Mouse (Mus musculus) 3134 (cell line): ENCODE results near the gene Igf2bp3.
A peak's percentile ranks its signal among the peaks of the same experiment; 100 is the strongest.

Experiments
- DNase-seq: peaks from one replicate; pipeline ENCODE4 v3.0.0-alpha.2; 2011; ENCODE audit warnings: low spot score; ENCODE audit not compliant: insufficient read length; ENCODE audit errors: extremely low read depth

Igf2bp3 gene

DNA sequence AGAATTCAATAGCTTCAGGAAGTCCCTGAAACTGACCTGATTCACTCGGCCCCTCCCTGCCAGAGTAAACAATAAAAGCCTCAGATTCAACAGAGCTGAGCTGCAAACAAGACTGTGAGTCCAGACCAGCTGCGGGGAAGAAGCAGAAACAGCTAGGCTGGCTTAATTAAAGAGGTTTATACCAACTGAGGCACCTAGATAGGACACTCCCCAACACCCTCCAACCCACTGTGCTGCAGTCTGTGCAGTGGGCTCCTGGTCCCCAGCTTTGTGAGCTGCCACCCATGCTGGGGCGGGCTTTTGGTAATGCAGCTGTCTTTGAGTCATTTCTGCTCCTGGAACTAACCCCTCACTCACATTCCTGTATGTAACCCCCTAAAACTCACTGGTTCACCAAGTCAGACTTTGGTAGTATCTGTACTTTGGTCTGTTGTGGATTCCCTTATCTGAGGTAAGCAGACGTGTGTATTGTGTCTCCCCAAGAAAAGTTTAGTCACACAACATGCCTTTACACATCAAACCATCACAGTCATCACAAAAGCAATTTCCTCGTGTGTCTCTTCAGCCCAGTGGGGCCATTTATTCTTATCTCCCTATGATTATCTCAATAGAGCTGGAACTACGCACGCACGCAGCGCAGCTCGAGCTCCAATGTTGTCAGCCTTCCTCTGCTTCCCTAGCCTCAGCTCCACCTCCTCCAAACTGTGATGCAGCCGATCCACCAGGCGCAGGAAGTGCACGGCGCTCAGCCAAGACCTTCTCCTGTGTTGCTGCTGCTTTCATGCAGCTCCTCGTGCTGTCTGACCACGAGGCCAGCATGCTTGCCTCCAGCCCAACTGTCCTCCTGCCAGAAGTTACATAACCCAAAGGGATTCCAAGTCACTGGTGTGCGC is 76.4 kb downstream of the Igf2bp3 start:
- DNase-seq: no peak

DNA sequence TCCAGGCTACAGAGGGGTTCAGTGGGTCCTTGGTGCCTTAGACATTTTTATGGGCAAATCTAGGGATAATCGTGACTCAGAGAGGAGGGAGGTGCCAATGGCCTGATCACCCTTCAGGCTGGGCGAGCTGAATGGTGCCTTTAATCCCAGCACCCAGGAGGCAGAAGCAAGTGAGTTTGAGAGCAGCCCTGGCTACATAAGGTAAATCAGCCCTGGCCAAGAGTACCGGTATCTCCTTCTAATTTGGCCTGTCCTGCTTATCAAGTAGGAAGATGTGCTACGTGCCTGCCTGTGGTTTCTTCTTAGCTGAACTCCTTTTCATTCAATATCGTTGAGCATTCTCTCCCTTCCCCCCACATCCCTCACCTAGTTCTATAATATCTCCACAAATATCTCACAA is 78.0 kb downstream of the Igf2bp3 start:
- no peak for DNase-seq

DNA sequence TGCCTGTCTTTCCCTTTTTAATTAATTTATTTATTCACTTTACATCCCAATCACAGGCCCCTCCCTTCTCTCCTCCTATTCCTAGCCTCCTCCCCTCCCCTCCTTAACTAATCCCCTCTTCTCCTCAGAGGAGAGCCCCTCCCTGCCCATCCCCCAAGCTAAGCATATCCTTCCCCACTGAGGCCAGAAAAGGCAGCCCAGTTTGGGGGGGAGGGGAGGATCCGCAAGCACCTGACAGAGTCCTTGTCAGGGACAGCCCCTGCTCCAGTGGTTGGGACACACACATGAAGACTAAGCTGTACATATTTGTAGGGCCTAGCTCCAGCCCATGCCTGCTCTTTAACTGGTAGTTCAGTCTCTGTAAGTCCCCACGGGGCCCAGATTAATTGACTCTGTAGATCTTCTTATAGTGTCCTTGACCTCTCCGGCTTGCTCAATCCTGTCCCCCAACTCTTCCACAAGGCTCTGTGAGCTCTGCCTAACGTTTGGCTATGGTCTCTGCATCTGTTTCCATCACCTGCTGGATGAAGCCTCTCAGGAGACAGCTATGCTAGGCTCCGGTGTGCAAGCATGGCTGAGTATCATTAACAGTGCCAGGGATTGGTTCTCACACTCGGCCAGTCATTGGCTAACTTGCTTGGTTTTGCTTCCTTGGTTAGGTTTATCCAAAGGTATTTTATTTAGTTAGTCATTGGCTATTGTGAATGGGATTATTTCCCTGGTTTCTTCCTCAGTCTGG is 82.2 kb downstream of the Igf2bp3 start:
- DNase-seq: no peak

DNA sequence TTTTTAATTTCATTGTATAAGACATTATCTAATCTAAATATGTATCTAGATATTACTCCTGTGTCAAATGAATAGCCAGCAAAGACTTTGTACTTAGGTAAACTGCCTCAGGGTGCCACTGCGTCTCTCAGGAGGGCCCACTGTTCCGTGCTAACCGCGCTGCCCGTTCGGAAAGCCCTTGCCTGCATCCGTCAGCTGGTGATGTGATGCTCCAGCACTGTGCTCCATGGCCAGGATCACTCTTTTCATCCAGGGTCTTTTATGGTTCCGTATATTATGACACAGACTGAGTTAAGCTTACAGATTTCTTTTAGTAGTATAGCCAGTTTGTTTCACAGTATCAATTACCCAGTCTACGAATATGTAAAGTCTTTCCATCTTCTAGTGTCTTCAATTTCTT is 82.9 kb downstream of the Igf2bp3 start:
- DNase-seq: no peak

DNA sequence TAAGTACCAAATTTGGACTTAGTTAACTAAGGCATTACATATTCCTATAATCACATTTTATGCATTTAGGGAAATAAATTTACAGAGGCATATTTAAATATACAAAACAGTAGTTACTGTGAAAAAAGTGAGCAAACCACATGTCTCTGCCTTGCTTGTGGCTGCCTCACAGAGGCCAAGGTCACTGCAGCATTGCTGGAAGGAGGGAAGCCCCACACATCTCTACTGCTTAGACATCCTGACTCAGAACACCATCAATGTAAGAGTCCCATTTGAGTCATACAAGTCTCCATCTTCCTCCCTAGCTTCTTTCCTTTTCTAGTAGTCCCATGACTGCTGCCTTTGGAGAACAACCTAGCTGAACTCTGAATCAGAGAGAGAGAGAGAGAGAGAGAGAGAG is 84.4 kb downstream of the Igf2bp3 start:
- no peak for DNase-seq

DNA sequence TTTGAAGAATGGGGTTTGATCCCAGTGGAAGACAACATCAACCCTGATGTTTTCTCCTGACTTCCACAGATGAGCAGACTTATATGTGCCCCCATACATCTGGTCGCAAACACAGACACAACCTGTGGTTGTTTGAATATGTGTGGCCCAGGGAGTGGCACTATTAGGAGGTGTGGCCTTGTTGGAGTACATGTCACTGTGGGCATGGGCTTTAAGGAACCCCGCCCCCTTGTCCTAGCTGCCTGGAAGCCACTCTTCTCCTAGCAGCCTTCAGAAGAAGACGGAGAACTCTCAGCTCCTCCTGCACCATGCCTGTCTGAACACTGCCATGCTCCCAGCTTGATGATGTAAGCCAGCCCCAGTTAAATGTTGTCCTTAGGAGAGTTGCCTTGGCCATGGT is 94.4 kb downstream of the Igf2bp3 start:
- no peak for DNase-seq

DNA sequence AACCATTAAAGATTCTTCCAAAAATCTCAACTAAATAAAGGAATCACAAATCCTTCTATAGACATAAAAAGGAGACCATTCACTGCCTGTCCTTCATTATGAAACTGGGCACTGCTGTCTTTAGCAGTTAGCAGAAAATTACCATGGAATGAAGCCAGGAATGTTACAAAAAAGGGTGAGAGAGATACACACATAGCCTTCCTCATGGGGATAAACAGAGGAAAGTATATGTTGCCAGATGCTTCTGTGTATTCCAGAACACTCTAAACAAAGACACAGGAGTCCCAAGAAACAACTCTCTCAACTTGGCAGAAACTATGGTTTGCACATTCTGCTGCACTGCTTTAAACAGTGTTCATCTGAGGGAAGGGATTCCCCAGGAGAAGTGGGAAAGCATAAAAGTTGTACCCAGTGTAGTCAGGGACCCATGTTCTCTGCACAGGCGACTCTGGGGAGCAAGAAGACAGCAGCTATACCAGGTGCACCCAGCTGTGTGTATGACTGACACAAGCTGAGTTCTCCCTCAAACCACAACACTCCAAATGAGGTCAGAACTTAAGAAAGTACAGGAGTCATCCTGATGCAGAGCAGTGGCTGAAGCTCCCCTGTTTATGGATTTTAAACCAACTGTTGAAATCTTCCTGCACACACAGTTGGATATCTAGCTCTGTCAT is 95.2 kb downstream of the Igf2bp3 start:
- DNase-seq: no peak

DNA sequence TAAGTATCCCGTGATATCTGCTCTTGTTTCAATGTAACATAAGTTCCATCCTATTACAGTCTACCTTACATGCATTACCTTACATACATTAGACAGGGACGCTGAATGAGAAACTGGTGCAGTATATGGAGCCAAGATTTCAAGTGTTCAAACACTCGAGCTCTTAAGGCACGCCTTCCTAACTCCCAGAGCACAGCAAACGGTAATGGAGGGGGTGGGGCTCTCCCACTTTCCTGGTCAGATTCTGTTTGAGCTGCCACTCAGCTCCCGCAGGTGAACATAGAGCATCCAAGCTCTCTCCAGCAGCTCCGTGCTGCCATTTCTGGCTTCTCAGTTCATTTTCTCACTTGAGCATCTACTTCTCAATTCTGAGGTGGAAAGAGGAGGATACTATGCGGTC is 96.3 kb downstream of the Igf2bp3 start:
- no peak for DNase-seq

DNA sequence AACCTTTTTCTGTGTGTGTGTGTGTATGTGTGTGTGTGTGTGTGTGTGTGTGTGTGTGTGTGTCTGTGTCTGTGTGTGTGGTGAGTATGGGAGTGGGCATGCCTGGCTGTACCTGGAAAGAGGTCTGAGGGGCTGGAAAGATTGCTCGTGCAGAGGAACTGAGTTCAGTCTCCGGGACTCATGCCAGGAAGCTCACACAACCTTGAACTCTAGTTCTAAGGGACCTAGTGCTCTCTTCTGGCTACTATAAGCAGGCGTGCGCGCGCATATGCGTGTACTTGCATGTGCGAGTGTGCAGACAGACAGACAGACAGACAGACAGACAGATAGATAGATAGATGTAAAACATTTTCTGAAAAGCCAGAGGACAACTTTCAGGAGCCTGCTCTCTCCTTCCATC is 98.5 kb downstream of the Igf2bp3 start:
- no peak for DNase-seq

DNA sequence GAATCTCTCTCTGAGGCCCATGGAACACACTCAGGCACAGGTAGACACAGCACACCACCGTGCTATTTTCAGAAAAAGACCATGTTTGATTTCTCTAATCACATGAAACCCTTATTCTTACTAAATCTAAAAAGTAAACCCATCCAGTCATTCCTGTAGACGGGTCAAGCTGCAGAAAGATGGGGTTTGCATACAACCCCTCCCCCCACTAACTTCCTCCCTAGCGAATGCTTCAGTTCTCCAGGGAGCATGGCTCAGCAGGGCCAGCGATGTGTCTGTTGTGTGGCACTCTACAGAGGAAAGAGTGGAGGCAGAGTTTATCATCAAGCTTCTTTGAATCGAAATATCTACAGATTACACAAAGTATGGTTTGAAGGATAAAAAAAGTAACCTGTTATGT is 99.2 kb downstream of the Igf2bp3 start:
- DNase-seq: no peak

DNA sequence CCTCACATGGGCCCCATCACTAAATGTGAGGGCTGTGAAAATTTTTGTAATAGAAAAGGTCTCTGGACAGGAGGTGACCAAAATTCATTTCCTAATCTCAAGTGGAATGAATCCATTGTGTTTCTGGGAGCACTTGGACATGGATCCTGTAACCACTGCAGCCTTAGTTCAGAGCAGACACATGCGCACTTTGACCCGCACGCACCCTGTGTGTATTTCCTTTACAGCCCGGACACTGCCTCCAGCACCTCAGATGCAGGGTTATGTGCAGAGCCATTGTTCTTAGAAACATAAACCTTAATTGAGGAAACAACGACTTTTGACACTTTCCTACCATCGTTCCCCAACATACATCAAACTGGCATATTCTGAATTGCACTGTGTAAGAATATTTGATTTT is 100.3 kb downstream of the Igf2bp3 start:
- no peak for DNase-seq

DNA sequence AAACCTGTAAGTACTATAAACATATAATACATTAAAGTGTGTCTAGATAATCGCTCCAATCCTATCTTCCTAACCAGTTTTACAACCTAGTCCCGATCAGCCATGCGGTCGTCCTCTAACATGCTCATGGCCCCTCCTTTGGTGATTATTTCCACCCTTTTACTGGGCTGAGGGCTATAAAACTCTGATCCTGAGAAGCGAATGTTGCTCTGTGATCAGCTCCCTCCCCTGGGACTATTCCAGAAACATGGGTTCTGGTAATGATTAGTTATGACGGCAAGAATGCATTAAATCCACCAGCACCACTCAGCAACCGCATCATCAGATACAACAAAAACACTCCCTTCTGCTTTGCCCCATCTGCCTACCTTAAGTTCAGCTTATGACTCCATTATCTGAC is 100.9 kb downstream of the Igf2bp3 start:
- no peak for DNase-seq

DNA sequence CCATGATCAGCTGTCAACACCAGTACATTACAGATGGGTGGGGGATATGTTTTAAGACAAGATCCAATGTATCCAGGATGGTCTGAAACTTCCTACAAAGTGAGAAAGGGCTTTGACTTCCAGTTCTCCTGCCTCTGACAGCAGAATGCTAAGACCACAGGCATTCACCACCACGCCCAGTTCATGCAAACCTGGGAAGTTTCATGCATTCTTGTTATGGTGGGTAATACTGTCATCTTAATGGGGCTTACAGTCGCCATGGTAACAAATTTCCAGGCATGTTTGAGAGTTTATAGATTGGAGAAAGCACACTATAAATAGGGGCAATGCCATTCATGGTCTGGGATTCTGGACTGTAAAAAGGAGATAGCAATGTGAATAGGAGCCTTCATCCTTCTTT is 105.6 kb downstream of the Igf2bp3 start:
- DNase-seq: peak; percentile 13

DNA sequence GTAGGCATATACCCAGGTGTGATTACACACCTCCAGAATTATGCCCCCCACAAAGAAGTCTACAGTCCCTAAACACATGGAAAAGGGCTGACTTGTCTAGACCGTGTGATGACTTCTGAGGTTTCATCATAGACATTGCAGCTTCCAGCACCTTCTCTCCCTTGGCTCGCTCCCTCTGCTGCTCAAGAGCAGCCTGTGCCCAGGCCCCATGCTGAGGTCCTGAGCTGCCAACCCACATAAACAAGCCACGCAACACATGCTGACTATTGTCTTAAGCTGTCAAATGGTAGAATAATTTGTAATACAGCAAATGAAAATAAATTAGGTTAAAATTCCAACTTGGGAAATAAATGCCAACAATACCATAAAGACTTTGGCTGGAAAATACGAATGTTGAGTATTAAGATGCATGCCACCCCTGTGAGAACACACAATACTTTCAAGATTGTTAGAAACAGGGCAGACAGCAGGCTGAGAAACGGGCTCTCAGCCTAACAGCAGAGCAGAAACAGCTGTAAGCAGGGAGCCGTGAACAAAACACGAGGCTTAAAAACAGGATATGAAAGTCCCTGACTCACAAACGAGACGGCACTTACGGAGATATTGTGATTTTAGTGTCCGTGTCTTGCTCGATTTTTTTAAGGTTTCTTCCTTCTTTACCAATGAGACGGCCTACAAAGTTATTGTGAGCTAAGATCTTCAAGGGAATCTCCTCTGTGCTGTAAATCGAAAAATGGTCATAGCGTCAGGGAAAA is 107.8 kb downstream of the Igf2bp3 start:
- DNase-seq: no peak

DNA sequence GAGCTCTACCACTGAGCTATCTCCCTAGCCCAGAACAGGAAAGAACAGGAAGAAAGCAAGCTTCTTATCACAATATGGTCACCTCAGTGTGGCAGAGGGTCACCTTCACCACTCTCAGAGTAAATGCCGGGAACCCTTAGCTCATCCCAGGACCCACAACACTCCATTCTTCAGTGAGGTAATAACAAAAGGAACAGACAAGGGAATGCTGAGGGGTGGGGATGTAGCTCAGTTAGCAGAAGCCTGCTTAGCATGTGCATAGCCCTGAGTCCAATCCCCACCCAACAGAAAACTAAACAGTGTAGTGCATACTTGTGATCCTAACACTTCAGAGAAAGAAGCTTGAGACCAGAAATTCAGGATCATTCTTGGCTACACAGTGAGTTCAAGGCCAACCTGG is 115.7 kb downstream of the Igf2bp3 start:
- DNase-seq: no peak

DNA sequence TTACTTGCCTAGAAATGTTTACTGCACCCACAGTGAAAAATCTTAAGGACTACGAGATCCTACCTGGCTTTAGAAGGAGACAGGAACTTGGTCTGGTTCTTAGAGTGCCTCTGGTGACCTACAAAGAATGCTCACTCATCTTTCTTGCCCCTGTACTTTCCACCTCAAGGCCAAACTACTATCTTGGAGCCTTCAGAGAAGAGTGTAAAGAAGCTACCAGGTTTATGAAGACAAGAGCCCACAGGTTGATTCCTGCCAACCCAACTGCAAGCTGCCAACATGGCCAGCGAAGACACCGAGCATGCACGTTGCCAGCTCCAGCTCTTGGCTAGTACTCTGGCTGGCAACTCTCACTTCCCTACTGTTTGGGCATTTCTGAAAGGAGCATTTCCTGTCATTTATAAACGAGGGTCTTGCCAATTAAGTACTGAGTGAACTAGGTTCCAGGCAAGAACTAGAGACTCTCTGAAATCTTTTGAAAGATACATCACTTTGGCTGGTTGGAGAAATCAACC is 117.1 kb downstream of the Igf2bp3 start:
- DNase-seq: peak; percentile 18

DNA sequence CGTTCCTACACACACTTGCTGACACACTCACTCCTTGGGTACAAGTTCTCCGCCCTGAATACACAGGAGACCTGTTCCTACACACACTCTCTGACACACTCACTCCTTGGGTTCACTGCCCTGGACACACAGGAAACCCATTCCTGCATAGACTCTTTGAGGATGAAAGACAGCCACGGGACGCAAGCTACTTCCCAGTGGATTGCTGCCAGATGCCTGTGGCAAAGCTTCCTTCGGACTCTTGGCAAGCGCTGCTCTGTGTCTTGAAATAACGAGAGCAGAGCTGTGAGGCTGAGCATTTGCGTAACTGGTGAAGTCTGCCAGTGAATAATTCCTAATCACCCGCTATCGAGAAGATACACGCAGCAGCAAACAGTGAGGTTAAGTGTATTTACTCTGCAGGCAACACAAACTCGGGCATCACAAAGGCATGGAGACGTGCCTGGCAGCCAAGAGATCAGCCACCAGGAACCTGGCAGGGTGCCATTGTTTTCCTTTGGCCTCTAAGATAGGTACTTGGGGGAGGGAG is 117.8 kb downstream of the Igf2bp3 start:
- peak; percentile 79 for DNase-seq

DNA sequence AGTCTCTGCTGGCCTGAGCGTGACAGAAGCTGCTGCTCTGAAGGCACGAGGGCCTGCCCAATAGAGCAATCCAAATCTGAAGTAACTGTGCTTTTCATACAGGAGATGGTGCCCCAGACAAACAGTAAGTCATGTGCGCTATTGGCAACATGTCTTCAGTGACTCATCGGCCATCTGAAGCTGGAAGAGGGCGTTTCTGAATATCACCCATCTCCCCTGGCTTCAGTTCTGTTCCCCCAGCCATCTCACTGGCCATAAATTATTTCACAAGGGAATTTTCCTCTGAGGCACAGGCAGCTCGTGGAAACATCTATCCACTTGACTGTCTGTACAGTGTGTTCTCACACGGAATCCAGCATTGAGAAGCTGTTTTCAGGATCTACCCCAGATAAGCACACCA is 118.3 kb downstream of the Igf2bp3 start:
- no peak for DNase-seq

DNA sequence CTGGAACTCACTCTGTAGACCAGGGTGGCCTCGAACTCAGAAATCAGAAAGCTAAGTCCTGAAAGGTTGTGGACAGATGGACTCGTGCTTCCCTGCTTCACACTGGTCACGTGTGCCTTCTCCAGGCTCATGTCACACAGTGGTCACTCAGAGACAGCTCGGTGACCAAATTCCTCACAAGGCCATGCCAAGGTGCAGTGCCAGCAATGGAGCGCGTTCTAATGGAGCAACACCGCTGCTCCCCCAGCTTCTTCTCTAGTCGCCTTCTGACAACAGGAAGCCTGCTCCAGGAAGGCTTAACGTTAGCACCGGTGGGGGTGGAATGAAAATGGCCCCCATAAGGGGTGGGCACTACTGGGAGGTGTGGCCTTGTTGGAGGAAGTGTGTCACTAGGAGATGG is 119.8 kb downstream of the Igf2bp3 start:
- no peak for DNase-seq

DNA sequence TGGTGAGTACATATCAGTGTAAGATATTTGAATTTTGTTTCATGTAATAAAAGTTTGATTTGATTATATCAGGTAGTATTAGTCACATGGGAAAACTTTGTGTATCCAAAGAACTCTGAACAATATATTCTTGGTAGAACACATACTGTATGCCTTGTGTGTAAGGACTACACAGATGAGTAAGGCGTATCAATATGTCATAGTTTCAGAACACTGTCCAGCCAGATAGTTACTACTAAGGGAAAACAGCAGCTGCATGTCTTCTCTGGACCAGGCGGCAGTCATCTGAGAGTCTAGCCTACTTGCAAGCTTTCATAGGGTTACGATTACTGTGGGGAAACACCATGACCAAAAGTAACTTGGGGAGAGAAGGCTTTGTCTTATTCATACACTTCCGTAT is 131.7 kb downstream of the Igf2bp3 start:
- DNase-seq: no peak
